Mouse (Mus musculus): ENCODE measurements around the gene Rbck1.
"Not testable (repeated sequence)": the region's sequence is repeated elsewhere in the genome, so short reads cannot be mapped to it uniquely, and the experiment has no call there.

The Rbck1 gene

GRCm38 (mm10) chr2:152293727-152294475 is 38.6 kb downstream of the Rbck1 start, which contains the start of gene Tbc1d20:
Tbc1d20 (plus strand) TSS chr2:152293828.
- DNase-seq: peak; percentile 93 to 94

- DNase-seq: no peak
Observed at GRCm38 (mm10) chr2:152293179-152293726, 39.2 kb downstream of the Rbck1 start.

- no peak for DNase-seq
Observed at GRCm38 (mm10) chr2:152292475-152292874, 40.0 kb downstream of the Rbck1 start.

GRCm38 (mm10) chr2:152289623-152290022 is 42.8 kb downstream of the Rbck1 start:
- not testable (repeated sequence) for DNase-seq

- DNase-seq: no peak
Observed at GRCm38 (mm10) chr2:152288046-152288445, 44.4 kb downstream of the Rbck1 start.

GRCm38 (mm10) chr2:152287560-152287959 is 44.9 kb downstream of the Rbck1 start:
- DNase-seq: no peak

- no peak for DNase-seq
Observed at GRCm38 (mm10) chr2:152281407-152281806, 51.0 kb downstream of the Rbck1 start.

- no peak for DNase-seq
Observed at GRCm38 (mm10) chr2:152273639-152274038, 58.8 kb downstream of the Rbck1 start.
